Mouse (Mus musculus) intestine, postnatal 0 days (tissue): ENCODE measurements around the gene Ucp3. TPM values are rescaled to one million over a fixed set of nuclear protein-coding genes. Genes with fewer than 3 reads are reported as not detected.

Source experiments
- ATAC-seq: fragments of 200-750 bp; cut with Nextera tagmentation; 2 replicates; pipeline ENCODE4 v1.8.0; 2017; ENCODE audit warnings: mild to moderate bottlenecking, moderate TSS enrichment, moderate library complexity
- H3K27ac ChIP-seq: fragments of 300-500 bp; sonication (generic); 2 replicates; pipeline ENCODE4 v1.5.1; 2014; ENCODE audit warnings: mild to moderate bottlenecking, low read depth, low read length, moderate library complexity
- H3K27me3 ChIP-seq: fragments of 300-500 bp; sonication (generic); replicated peaks from 2 replicates; pipeline ENCODE4 v1.6.1; 2014; ENCODE audit warnings: low read length, mixed read lengths; ENCODE audit not compliant: control insufficient read depth, insufficient read depth
- H3K36me3 ChIP-seq: fragments of 300-500 bp; sonication (generic); 2 replicates; pipeline ENCODE4 v1.6.1; 2014; ENCODE audit warnings: mild to moderate bottlenecking, moderate library complexity; ENCODE audit not compliant: control insufficient read depth, insufficient read depth
- H3K4me1 ChIP-seq: fragments of 300-500 bp; sonication (generic); replicated peaks from 2 replicates; pipeline ENCODE4 v1.6.1; 2014; ENCODE audit warnings: antibody characterized with exemption, low read length, mixed read lengths; ENCODE audit not compliant: control insufficient read depth, insufficient read depth
- H3K4me2 ChIP-seq: fragments of 300-500 bp; sonication (generic); replicated peaks from 2 replicates; pipeline ENCODE4 v1.6.1; 2014; ENCODE audit warnings: low read depth, mild to moderate bottlenecking, moderate library complexity
- H3K4me3 ChIP-seq: fragments of 300-500 bp; sonication (generic); 2 replicates; pipeline ENCODE4 v1.5.1; 2014; ENCODE audit warnings: low read depth, low read length
- H3K9ac ChIP-seq: fragments of 300-500 bp; sonication (generic); 2 replicates; pipeline ENCODE4 v1.6.1; 2014; ENCODE audit warnings: mild to moderate bottlenecking, low read depth, low read length
- H3K9me3 ChIP-seq: fragments of 300-500 bp; sonication (generic); 2 replicates; pipeline ENCODE4 v1.6.1; 2016; ENCODE audit warnings: mixed run types; ENCODE audit not compliant: control insufficient read depth
- CTCF ChIP-seq: sonication (generic); IDR thresholded peaks from 2 replicates; pipeline ENCODE4 v1.5.1; 2016; ENCODE audit warnings: low read depth, mild to moderate bottlenecking, control low read depth, antibody characterized with exemption, moderate library complexity
- WGBS: fragments of 180-500 bp; shearing (Covaris S2); extraction: QIAGEN DNeasy Blood & Tissue Kit; methylation state at CpG from one replicate; pipeline ENCODE4 v1.1.7; 2014; 5-methylcytosine and 5-hydroxymethylcytosine counted together
- polyA plus RNA-seq: library from polyadenylated mRNA; unstranded; fragments of >200 nt; fragmentation: Nextera tagmentation; extraction: Ambion mirVana; gene quantifications from 2 replicates; pipeline ENCODE4 v1.2.1, GENCODE M21; 2015

Gene Ucp3
- polyA plus RNA-seq, 1 experiment from 2014 or later, result not detected

- peak overlapping the region; percentile 81 for H3K4me2 ChIP-seq
- peaks cover 38% of the 10 kb centered on the region for H3K36me3 ChIP-seq
- no peaks in the 10 kb centered on the region for H3K9me3 ChIP-seq
- TF ChIP-seq CTCF, result no peak
- peak overlapping the region; percentile 77; the same call in 1 of the 2 replicates for H3K27ac ChIP-seq
- no peak overlapping the region for H3K4me3 ChIP-seq
- no peaks in the 10 kb centered on the region for H3K27me3 ChIP-seq
- H3K4me1 ChIP-seq, result no peaks in the 10 kb centered on the region
- no peak overlapping the region for H3K9ac ChIP-seq
- WGBS, result 58% methylated on average over 6 of the region's 6 CpGs
- ATAC-seq, result no peak
Observed at GRCm38 (mm10) chr7:100496371-100496770, 23.6 kb downstream of the Ucp3 start.

- no peak overlapping the region for H3K4me2 ChIP-seq
- H3K9ac ChIP-seq, result no peak overlapping the region; the same call in 1 of the 2 replicates
- H3K27me3 ChIP-seq, result no peaks in the 10 kb centered on the region
- peaks cover 38% of the 10 kb centered on the region for H3K36me3 ChIP-seq
- no peak for ATAC-seq
- no peaks in the 10 kb centered on the region for H3K4me1 ChIP-seq
- WGBS, result 95% methylated on average over 9 of the region's 9 CpGs
- H3K4me3 ChIP-seq, result no peak overlapping the region
- H3K9me3 ChIP-seq, result no peaks in the 10 kb centered on the region
- TF ChIP-seq CTCF, result no peak
- H3K27ac ChIP-seq, result no peak overlapping the region
Observed at GRCm38 (mm10) chr7:100496791-100497190, 24.0 kb downstream of the Ucp3 start.

GRCm38 (mm10) chr7:100497402-100497801 lies 24.6 kb downstream of the Ucp3 start:
- no peaks in the 10 kb centered on the region; the same call in 1 of the 2 replicates for H3K4me1 ChIP-seq
- H3K4me2 ChIP-seq, result no peak overlapping the region
- H3K4me3 ChIP-seq, result no peak overlapping the region
- H3K27ac ChIP-seq, result no peak overlapping the region
- ATAC-seq, result no peak
- H3K9ac ChIP-seq, result no peak overlapping the region
- H3K27me3 ChIP-seq, result no peaks in the 10 kb centered on the region
- TF ChIP-seq CTCF, result no peak
- peaks cover 38% of the 10 kb centered on the region for H3K36me3 ChIP-seq
- 80% methylated on average over 4 of the region's 4 CpGs for WGBS
- H3K9me3 ChIP-seq, result no peaks in the 10 kb centered on the region

GRCm38 (mm10) chr7:100497982-100498381 lies 25.2 kb downstream of the Ucp3 start:
- no peaks in the 10 kb centered on the region; the same call in 1 of the 2 replicates for H3K4me1 ChIP-seq
- WGBS, result 92% methylated on average over 13 of the region's 13 CpGs
- no peaks in the 10 kb centered on the region for H3K27me3 ChIP-seq
- TF ChIP-seq CTCF, result no peak
- no peak for ATAC-seq
- no peak overlapping the region for H3K4me2 ChIP-seq
- H3K36me3 ChIP-seq, result peaks cover 38% of the 10 kb centered on the region
- H3K9ac ChIP-seq, result no peak overlapping the region
- H3K4me3 ChIP-seq, result no peak overlapping the region
- H3K9me3 ChIP-seq, result no peaks in the 10 kb centered on the region
- no peak overlapping the region for H3K27ac ChIP-seq

GRCm38 (mm10) chr7:100499465-100499864 lies 26.7 kb downstream of the Ucp3 start:
- Histone ChIP-seq H3K4me3 (no peak overlapping the region), H3K36me3 (peaks cover 38% of the 10 kb centered on the region)
- no peak for TF ChIP-seq CTCF

GRCm38 (mm10) chr7:100500276-100500977 lies 27.6 kb downstream of the Ucp3 start:
- Histone ChIP-seq H3K4me2 (no peak overlapping the region), H3K9ac (no peak overlapping the region), H3K9me3 (no peaks in the 10 kb centered on the region), H3K4me3 (no peak overlapping the region), H3K4me1 (no peaks in the 10 kb centered on the region; the same call in 1 of the 2 replicates), H3K36me3 (peaks cover 38% of the 10 kb centered on the region), H3K27ac (no peak overlapping the region), H3K27me3 (no peaks in the 10 kb centered on the region)
- ATAC-seq, result no peak
- WGBS, result 63% methylated on average over 16 of the region's 16 CpGs
- no peak for TF ChIP-seq CTCF

More at GRCm38 (mm10) chr7:100499465-100499864, 26.7 kb downstream of the Ucp3 start:
- Histone ChIP-seq H3K27me3 (no peaks in the 10 kb centered on the region), H3K4me2 (no peak overlapping the region), H3K27ac (no peak overlapping the region), H3K9me3 (no peaks in the 10 kb centered on the region), H3K9ac (no peak overlapping the region), H3K4me1 (no peaks in the 10 kb centered on the region; the same call in 1 of the 2 replicates)
- ATAC-seq, result no peak
